Mouse (Mus musculus) cortical plate, adult 2 months (tissue): Measurements from ENCODE around the gene Slc29a2. TPM values are rescaled to one million over a fixed set of nuclear protein-coding genes. Genes with fewer than 3 reads are reported as not detected.
"Not testable (repeated sequence)": the region's sequence is repeated elsewhere in the genome, so short reads cannot be mapped to it uniquely, and the experiment has no call there.

ENCODE experiments used
- H3K27ac ChIP-seq: fragments of 200-500 bp; 2 replicates; pipeline ENCODE4 v1.5.1; 2012; ENCODE audit warnings: low read length, control low read depth, inconsistent platforms; ENCODE audit not compliant: insufficient read depth
- H3K4me1 ChIP-seq: fragments of 200-500 bp; 2 replicates; pipeline ENCODE4 v1.6.1; 2011; ENCODE audit warnings: low read length; ENCODE audit not compliant: control insufficient read depth, insufficient read depth
- H3K4me3 ChIP-seq: fragments of 200-500 bp; 2 replicates; pipeline ENCODE4 v1.5.1; 2011; ENCODE audit warnings: mild to moderate bottlenecking, low read length, control low read depth; ENCODE audit not compliant: insufficient read depth
- CTCF ChIP-seq: fragments of 200-500 bp; IDR thresholded peaks from 2 replicates; pipeline ENCODE4 v1.5.1; 2011; ENCODE audit warnings: mild to moderate bottlenecking, control low read depth, low read length; ENCODE audit not compliant: insufficient read depth; ENCODE audit errors: extremely low read depth
- POLR2A ChIP-seq: fragments of 200-500 bp; IDR thresholded peaks from 2 replicates; pipeline ENCODE4 v1.6.1; 2011; ENCODE audit warnings: mild to moderate bottlenecking, low read length, control low read depth; ENCODE audit not compliant: insufficient read depth; ENCODE audit errors: extremely low read depth
- polyA plus RNA-seq: library from polyadenylated mRNA; depleted of rRNA; stranded (reverse); fragments of >200 nt; gene quantifications from 2 replicates; pipeline ENCODE4 v1.2.3, GENCODE M21; 2012

The Slc29a2 gene
- polyA plus RNA-seq, 1 experiment: 19.8 TPM

GRCm38 (mm10) chr19:4999445-5000140 lies 24.1 kb upstream of the Slc29a2 start:
- Histone ChIP-seq H3K4me3 (no peak overlapping the region), H3K4me1 (peaks cover 24% of the 10 kb centered on the region), H3K27ac (no peak overlapping the region)
- no peak for TF ChIP-seq POLR2A

- TF ChIP-seq CTCF (peak; percentile 99), POLR2A (peak; percentile 67)
- H3K4me3 ChIP-seq: peak overlapping the region; percentile 18; the same call in 1 of the 2 replicates
- peaks cover 16% of the 10 kb centered on the region for H3K4me1 ChIP-seq
- peak overlapping the region; percentile 87 for H3K27ac ChIP-seq
These were observed 21.8 kb upstream of the Slc29a2 start for GRCm38 (mm10) chr19:5001666-5002406.

GRCm38 (mm10) chr19:5003644-5004043 lies 20.0 kb upstream of the Slc29a2 start:
- not testable (repeated sequence) for H3K27ac ChIP-seq, H3K4me3 ChIP-seq
- peaks cover 14% of the 10 kb centered on the region for H3K4me1 ChIP-seq

GRCm38 (mm10) chr19:5004925-5005324 lies 18.7 kb upstream of the Slc29a2 start:
- H3K4me3 ChIP-seq: no peak overlapping the region
- peaks cover 9% of the 10 kb centered on the region for H3K4me1 ChIP-seq
- TF ChIP-seq POLR2A (no peak), CTCF (no peak)
- H3K27ac ChIP-seq: no peak overlapping the region

GRCm38 (mm10) chr19:5013138-5013537 lies 10.5 kb upstream of the Slc29a2 start:
- Histone ChIP-seq H3K4me1 (no peaks in the 10 kb centered on the region), H3K27ac (no peak overlapping the region), H3K4me3 (no peak overlapping the region)
- TF ChIP-seq CTCF (no peak), POLR2A (no peak)

GRCm38 (mm10) chr19:5014961-5015398 lies 8.7 kb upstream of the Slc29a2 start:
- TF ChIP-seq CTCF: peak; percentile 59
- no peak for TF ChIP-seq POLR2A
- Histone ChIP-seq H3K4me1 (no peaks in the 10 kb centered on the region), H3K4me3 (no peak overlapping the region), H3K27ac (no peak overlapping the region)

- Histone ChIP-seq H3K4me3 (no peak overlapping the region), H3K27ac (no peak overlapping the region), H3K4me1 (no peaks in the 10 kb centered on the region)
- TF ChIP-seq CTCF: no peak
- TF ChIP-seq POLR2A: no peak
These were observed 7.4 kb upstream of the Slc29a2 start for GRCm38 (mm10) chr19:5016221-5016742.

- no peak overlapping the region for H3K27ac ChIP-seq
- H3K4me1 ChIP-seq: no peaks in the 10 kb centered on the region
- TF ChIP-seq POLR2A (no peak), CTCF (peak; percentile 65)
- no peak overlapping the region for H3K4me3 ChIP-seq
These were observed 6.9 kb upstream of the Slc29a2 start for GRCm38 (mm10) chr19:5016782-5017181.

- Histone ChIP-seq H3K4me3 (no peak overlapping the region), H3K4me1 (no peaks in the 10 kb centered on the region), H3K27ac (no peak overlapping the region)
- TF ChIP-seq CTCF: no peak
- no peak for TF ChIP-seq POLR2A
These were observed 6.0 kb upstream of the Slc29a2 start for GRCm38 (mm10) chr19:5017611-5018010.

GRCm38 (mm10) chr19:5018191-5018590 lies 5.5 kb upstream of the Slc29a2 start:
- no peaks in the 10 kb centered on the region for H3K4me1 ChIP-seq
- H3K27ac ChIP-seq: no peak overlapping the region
- no peak for TF ChIP-seq CTCF
- H3K4me3 ChIP-seq: no peak overlapping the region
